Mouse (Mus musculus): Measurements from ENCODE around the gene Hist1h3b. TPM values are rescaled to one million over a fixed set of nuclear protein-coding genes. Genes with fewer than 3 reads are reported as not detected.

The Hist1h3b gene
- polyA plus RNA-seq, 1 experiment from 2014 or later = 13.2 TPM

- H3K4me1 ChIP-seq (ENCODE audit: insufficient read depth, low read length) = peaks cover 13% of the 10 kb centered on the region
- H3K9me3 ChIP-seq (ENCODE audit: low read length) = no peaks in the 10 kb centered on the region
- no peaks in the 10 kb centered on the region for H3K27me3 ChIP-seq (ENCODE audit: insufficient read depth, low read length)
- peak overlapping the region; percentile 82 for H3K9ac ChIP-seq (replicated peaks; ENCODE audit: low read length)
- WGBS = 29% methylated on average over 4 of the region's 4 CpGs
- no peak for ATAC-seq (ENCODE audit: low FRiP score, low TSS enrichment)
- peak overlapping the region; percentile 58 for H3K4me3 ChIP-seq (ENCODE audit: low read length)
- peak overlapping the region; percentile 84 for H3K4me2 ChIP-seq (replicated peaks; ENCODE audit: low read depth, low read length)
- H3K27ac ChIP-seq (ENCODE audit: low read length) = peak overlapping the region; percentile 99
- no peaks in the 10 kb centered on the region for H3K36me3 ChIP-seq (ENCODE audit: insufficient read depth, low read length)
Observed at GRCm38 (mm10) chr13:23738041-23738440, 14.0 kb upstream of the Hist1h3b start.

- WGBS = under 1% methylated on average over 32 of the region's 38 CpGs
- no peaks in the 10 kb centered on the region for H3K9me3 ChIP-seq (ENCODE audit: low read length)
- peaks cover 13% of the 10 kb centered on the region for H3K4me1 ChIP-seq (ENCODE audit: insufficient read depth, low read length)
- H3K27me3 ChIP-seq (ENCODE audit: insufficient read depth, low read length) = no peaks in the 10 kb centered on the region
- H3K27ac ChIP-seq (ENCODE audit: low read length) = peak within 1 kb of the TSS; percentile 99
- peak within 1 kb of the TSS; percentile 58 for H3K4me3 ChIP-seq (ENCODE audit: low read length)
- H3K9ac ChIP-seq (replicated peaks; ENCODE audit: low read length) = peak within 1 kb of the TSS; percentile 82
- H3K36me3 ChIP-seq (ENCODE audit: insufficient read depth, low read length) = no peaks in the 10 kb centered on the region
- ATAC-seq (ENCODE audit: low FRiP score, low TSS enrichment) = peak; percentile 95
- peak within 1 kb of the TSS; percentile 84 for H3K4me2 ChIP-seq (replicated peaks; ENCODE audit: low read depth, low read length)
Observed at GRCm38 (mm10) chr13:23738677-23739068, 13.4 kb upstream of the Hist1h3b start, which contains the start of gene Hist1h1c. Gene Hist1h1c, plus strand, starts transcription at chr13:23738808.

- peak overlapping the region; percentile 84 for H3K4me2 ChIP-seq (replicated peaks; ENCODE audit: low read depth, low read length)
- ATAC-seq (ENCODE audit: low FRiP score, low TSS enrichment) = peak; percentile 95
- no peaks in the 10 kb centered on the region for H3K9me3 ChIP-seq (ENCODE audit: low read length)
- under 1% methylated on average over 39 of the region's 39 CpGs for WGBS
- peaks cover 14% of the 10 kb centered on the region for H3K4me1 ChIP-seq (ENCODE audit: insufficient read depth, low read length)
- H3K9ac ChIP-seq (replicated peaks; ENCODE audit: low read length) = peak overlapping the region; percentile 82
- peak overlapping the region; percentile 58 for H3K4me3 ChIP-seq (ENCODE audit: low read length)
- no peaks in the 10 kb centered on the region for H3K27me3 ChIP-seq (ENCODE audit: insufficient read depth, low read length)
- H3K27ac ChIP-seq (ENCODE audit: low read length) = peak overlapping the region; percentile 99
- no peaks in the 10 kb centered on the region for H3K36me3 ChIP-seq (ENCODE audit: insufficient read depth, low read length)
Observed at GRCm38 (mm10) chr13:23739069-23739921, 12.8 kb upstream of the Hist1h3b start.

- peak overlapping the region; percentile 84 for H3K4me2 ChIP-seq (replicated peaks; ENCODE audit: low read depth, low read length)
- peak overlapping the region; percentile 82 for H3K9ac ChIP-seq (replicated peaks; ENCODE audit: low read length)
- peak overlapping the region; percentile 99 for H3K27ac ChIP-seq (ENCODE audit: low read length)
- H3K4me3 ChIP-seq (ENCODE audit: low read length) = peak overlapping the region; percentile 58
- ATAC-seq (ENCODE audit: low FRiP score, low TSS enrichment) = no peak
- H3K27me3 ChIP-seq (ENCODE audit: insufficient read depth, low read length) = no peaks in the 10 kb centered on the region
- no peaks in the 10 kb centered on the region for H3K36me3 ChIP-seq (ENCODE audit: insufficient read depth, low read length)
- WGBS = under 1% methylated on average over 14 of the region's 14 CpGs
- H3K4me1 ChIP-seq (ENCODE audit: insufficient read depth, low read length) = peaks cover 18% of the 10 kb centered on the region
- no peaks in the 10 kb centered on the region for H3K9me3 ChIP-seq (ENCODE audit: low read length)
Observed at GRCm38 (mm10) chr13:23739922-23740252, 12.2 kb upstream of the Hist1h3b start.

GRCm38 (mm10) chr13:23740256-23740840 is 11.7 kb upstream of the Hist1h3b start:
- Histone ChIP-seq H3K9me3 (ENCODE audit: low read length) (no peaks in the 10 kb centered on the region), H3K27ac (ENCODE audit: low read length) (peak overlapping the region; percentile 99), H3K4me3 (ENCODE audit: low read length) (peak overlapping the region; percentile 58), H3K9ac (replicated peaks; ENCODE audit: low read length) (peak overlapping the region; percentile 82), H3K36me3 (ENCODE audit: insufficient read depth, low read length) (no peaks in the 10 kb centered on the region), H3K27me3 (ENCODE audit: insufficient read depth, low read length) (no peaks in the 10 kb centered on the region), H3K4me1 (ENCODE audit: insufficient read depth, low read length) (peaks cover 18% of the 10 kb centered on the region), H3K4me2 (replicated peaks; ENCODE audit: low read depth, low read length) (peak overlapping the region; percentile 84)
- WGBS = 23% methylated on average over 13 of the region's 13 CpGs
- ATAC-seq (ENCODE audit: low FRiP score, low TSS enrichment) = no peak

- no peaks in the 10 kb centered on the region for H3K36me3 ChIP-seq (ENCODE audit: insufficient read depth, low read length)
- 59% methylated on average over 5 of the region's 5 CpGs for WGBS
- H3K9me3 ChIP-seq (ENCODE audit: low read length) = no peaks in the 10 kb centered on the region
- peaks cover 18% of the 10 kb centered on the region for H3K4me1 ChIP-seq (ENCODE audit: insufficient read depth, low read length)
- H3K9ac ChIP-seq (replicated peaks; ENCODE audit: low read length) = no peak overlapping the region
- no peaks in the 10 kb centered on the region for H3K27me3 ChIP-seq (ENCODE audit: insufficient read depth, low read length)
- H3K4me2 ChIP-seq (replicated peaks; ENCODE audit: low read depth, low read length) = peak overlapping the region; percentile 84
- H3K4me3 ChIP-seq (ENCODE audit: low read length) = peak overlapping the region; percentile 58; the same call in 1 of the 2 replicates
- no peak overlapping the region; the same call in 1 of the 2 replicates for H3K27ac ChIP-seq (ENCODE audit: low read length)
- no peak for ATAC-seq (ENCODE audit: low FRiP score, low TSS enrichment)
Observed at GRCm38 (mm10) chr13:23740910-23741309, 11.2 kb upstream of the Hist1h3b start.

- Histone ChIP-seq H3K27me3 (ENCODE audit: insufficient read depth, low read length) (no peaks in the 10 kb centered on the region), H3K4me2 (replicated peaks; ENCODE audit: low read depth, low read length) (no peak overlapping the region), H3K4me1 (ENCODE audit: insufficient read depth, low read length) (peaks cover 19% of the 10 kb centered on the region), H3K36me3 (ENCODE audit: insufficient read depth, low read length) (no peaks in the 10 kb centered on the region), H3K9me3 (ENCODE audit: low read length) (no peaks in the 10 kb centered on the region), H3K27ac (ENCODE audit: low read length) (no peak overlapping the region), H3K9ac (replicated peaks; ENCODE audit: low read length) (no peak overlapping the region), H3K4me3 (ENCODE audit: low read length) (no peak overlapping the region)
- no peak for ATAC-seq (ENCODE audit: low FRiP score, low TSS enrichment)
Observed at GRCm38 (mm10) chr13:23742007-23742406, 10.1 kb upstream of the Hist1h3b start.

- H3K9me3 ChIP-seq (ENCODE audit: low read length) = no peaks in the 10 kb centered on the region
- H3K4me3 ChIP-seq (ENCODE audit: low read length) = no peak overlapping the region
- WGBS = 78% methylated on average over 5 of the region's 5 CpGs
- H3K27ac ChIP-seq (ENCODE audit: low read length) = no peak overlapping the region
- peaks cover 25% of the 10 kb centered on the region for H3K4me1 ChIP-seq (ENCODE audit: insufficient read depth, low read length)
- ATAC-seq (ENCODE audit: low FRiP score, low TSS enrichment) = no peak
- no peaks in the 10 kb centered on the region for H3K27me3 ChIP-seq (ENCODE audit: insufficient read depth, low read length)
- no peak overlapping the region for H3K9ac ChIP-seq (replicated peaks; ENCODE audit: low read length)
- no peaks in the 10 kb centered on the region for H3K36me3 ChIP-seq (ENCODE audit: insufficient read depth, low read length)
- no peak overlapping the region for H3K4me2 ChIP-seq (replicated peaks; ENCODE audit: low read depth, low read length)
Observed at GRCm38 (mm10) chr13:23743215-23743614, 8.9 kb upstream of the Hist1h3b start.

- 30% methylated on average over 4 of the region's 4 CpGs for WGBS
- Histone ChIP-seq H3K27me3 (ENCODE audit: insufficient read depth, low read length) (no peaks in the 10 kb centered on the region), H3K4me2 (replicated peaks; ENCODE audit: low read depth, low read length) (peak overlapping the region; percentile 66), H3K27ac (ENCODE audit: low read length) (peak overlapping the region; percentile 89), H3K4me3 (ENCODE audit: low read length) (peak overlapping the region; percentile 52), H3K9ac (replicated peaks; ENCODE audit: low read length) (peak overlapping the region; percentile 50; the same call in 1 of the 2 replicates), H3K4me1 (ENCODE audit: insufficient read depth, low read length) (peaks cover 25% of the 10 kb centered on the region), H3K9me3 (ENCODE audit: low read length) (no peaks in the 10 kb centered on the region), H3K36me3 (ENCODE audit: insufficient read depth, low read length) (no peaks in the 10 kb centered on the region)
- ATAC-seq (ENCODE audit: low FRiP score, low TSS enrichment) = no peak
Observed at GRCm38 (mm10) chr13:23743963-23744362, 8.1 kb upstream of the Hist1h3b start.
